Mouse (Mus musculus): ENCODE results near the gene Chst11. TPM values are rescaled to one million over a fixed set of nuclear protein-coding genes. Genes with fewer than 3 reads are reported as not detected.

Gene Chst11
- polyA plus RNA-seq, 1 experiment = 21.1 TPM

GRCm38 (mm10) chr10:83178661-83179060 lies 193.4 kb downstream of the Chst11 start:
- no peak overlapping the region for H3K27ac ChIP-seq (ENCODE audit: insufficient read depth, low read length)
- peak in 1 of 2 experiments; percentile 26 for DNase-seq

GRCm38 (mm10) chr10:83181831-83182572 lies 196.7 kb downstream of the Chst11 start:
- 26% methylated on average over 15 of the region's 15 CpGs for WGBS
- H3K4me1 ChIP-seq (ENCODE audit: control insufficient read depth, insufficient read depth, low read length) = peaks cover 43% of the 10 kb centered on the region
- peak; percentile 77 to 80 for DNase-seq
- no peak overlapping the region for H3K4me3 ChIP-seq (replicated peaks; ENCODE audit: insufficient read depth, low read depth, low read length)
- TF ChIP-seq POLR2A (IDR thresholded peaks at IDR 0.05; ENCODE audit: borderline replicate concordance, insufficient read depth, low read length) (no peak), CTCF (IDR thresholded peaks at IDR 0.05; ENCODE audit: borderline replicate concordance, insufficient read depth, low read depth, low read length) (no peak)
- no peaks in the 10 kb centered on the region for H3K27me3 ChIP-seq (ENCODE audit: control insufficient read depth, insufficient read depth, low read length)
- H3K27ac ChIP-seq (ENCODE audit: insufficient read depth, low read length) = peak overlapping the region; percentile 49

More at GRCm38 (mm10) chr10:83178661-83179060, 193.4 kb downstream of the Chst11 start:
- no peak overlapping the region for H3K4me3 ChIP-seq (replicated peaks; ENCODE audit: insufficient read depth, low read depth, low read length)
- H3K27me3 ChIP-seq (ENCODE audit: control insufficient read depth, insufficient read depth, low read length) = no peaks in the 10 kb centered on the region
- TF ChIP-seq CTCF (IDR thresholded peaks at IDR 0.05; ENCODE audit: borderline replicate concordance, insufficient read depth, low read depth, low read length) (no peak), POLR2A (IDR thresholded peaks at IDR 0.05; ENCODE audit: borderline replicate concordance, insufficient read depth, low read length) (no peak)
- 5% methylated on average over 1 of the region's 1 CpGs for WGBS
- H3K4me1 ChIP-seq (ENCODE audit: control insufficient read depth, insufficient read depth, low read length) = peaks cover 31% of the 10 kb centered on the region

- Histone ChIP-seq H3K27me3 (ENCODE audit: control insufficient read depth, insufficient read depth, low read length) (no peaks in the 10 kb centered on the region), H3K27ac (ENCODE audit: insufficient read depth, low read length) (peak overlapping the region; percentile 49)
- WGBS = 31% methylated on average over 8 of the region's 8 CpGs
Measured at GRCm38 (mm10) chr10:83182573-83182960, 197.3 kb downstream of the Chst11 start.

GRCm38 (mm10) chr10:83183634-83184479 lies 198.6 kb downstream of the Chst11 start:
- peaks cover 40% of the 10 kb centered on the region for H3K4me1 ChIP-seq (ENCODE audit: control insufficient read depth, insufficient read depth, low read length)
- no peaks in the 10 kb centered on the region for H3K27me3 ChIP-seq (ENCODE audit: control insufficient read depth, insufficient read depth, low read length)
- H3K27ac ChIP-seq (ENCODE audit: insufficient read depth, low read length) = peak overlapping the region; percentile 16
- DNase-seq = no peak
- TF ChIP-seq CTCF (IDR thresholded peaks at IDR 0.05; ENCODE audit: borderline replicate concordance, insufficient read depth, low read depth, low read length) = no peak
- TF ChIP-seq POLR2A (IDR thresholded peaks at IDR 0.05; ENCODE audit: borderline replicate concordance, insufficient read depth, low read length) = no peak
- 63% methylated on average over 12 of the region's 12 CpGs for WGBS
- no peak overlapping the region for H3K4me3 ChIP-seq (replicated peaks; ENCODE audit: insufficient read depth, low read depth, low read length)

More at GRCm38 (mm10) chr10:83182573-83182960, 197.3 kb downstream of the Chst11 start:
- peak; percentile 74 to 83 for DNase-seq
- Histone ChIP-seq H3K4me3 (replicated peaks; ENCODE audit: insufficient read depth, low read depth, low read length) (no peak overlapping the region), H3K4me1 (ENCODE audit: control insufficient read depth, insufficient read depth, low read length) (peaks cover 43% of the 10 kb centered on the region)
- peak; percentile 81 for TF ChIP-seq CTCF (IDR thresholded peaks at IDR 0.05; ENCODE audit: borderline replicate concordance, insufficient read depth, low read depth, low read length)
- TF ChIP-seq POLR2A (IDR thresholded peaks at IDR 0.05; ENCODE audit: borderline replicate concordance, insufficient read depth, low read length) = no peak

GRCm38 (mm10) chr10:83184480-83185069 lies 199.3 kb downstream of the Chst11 start:
- WGBS = 22% methylated on average over 7 of the region's 7 CpGs
- peak; percentile 54 to 57 for DNase-seq
- Histone ChIP-seq H3K4me3 (replicated peaks; ENCODE audit: insufficient read depth, low read depth, low read length) (no peak overlapping the region), H3K27ac (ENCODE audit: insufficient read depth, low read length) (peak overlapping the region; percentile 25; the same call in 1 of the 2 replicates), H3K27me3 (ENCODE audit: control insufficient read depth, insufficient read depth, low read length) (no peaks in the 10 kb centered on the region), H3K4me1 (ENCODE audit: control insufficient read depth, insufficient read depth, low read length) (peaks cover 39% of the 10 kb centered on the region)
- TF ChIP-seq CTCF (IDR thresholded peaks at IDR 0.05; ENCODE audit: borderline replicate concordance, insufficient read depth, low read depth, low read length) = no peak
- no peak for TF ChIP-seq POLR2A (IDR thresholded peaks at IDR 0.05; ENCODE audit: borderline replicate concordance, insufficient read depth, low read length)

- H3K4me3 ChIP-seq (replicated peaks; ENCODE audit: insufficient read depth, low read depth, low read length) = no peak overlapping the region
- no peak overlapping the region for H3K27ac ChIP-seq (ENCODE audit: insufficient read depth, low read length)
- H3K4me1 ChIP-seq (ENCODE audit: control insufficient read depth, insufficient read depth, low read length) = peaks cover 39% of the 10 kb centered on the region
- no peak for DNase-seq
- H3K27me3 ChIP-seq (ENCODE audit: control insufficient read depth, insufficient read depth, low read length) = no peaks in the 10 kb centered on the region
- 95% methylated on average over 6 of the region's 6 CpGs for WGBS
- no peak for TF ChIP-seq CTCF (IDR thresholded peaks at IDR 0.05; ENCODE audit: borderline replicate concordance, insufficient read depth, low read depth, low read length)
- TF ChIP-seq POLR2A (IDR thresholded peaks at IDR 0.05; ENCODE audit: borderline replicate concordance, insufficient read depth, low read length) = no peak
Measured at GRCm38 (mm10) chr10:83185121-83185520, 199.8 kb downstream of the Chst11 start.

- TF ChIP-seq CTCF (IDR thresholded peaks at IDR 0.05; ENCODE audit: borderline replicate concordance, insufficient read depth, low read depth, low read length) = no peak
- TF ChIP-seq POLR2A (IDR thresholded peaks at IDR 0.05; ENCODE audit: borderline replicate concordance, insufficient read depth, low read length) = no peak
- peaks cover 36% of the 10 kb centered on the region for H3K4me1 ChIP-seq (ENCODE audit: control insufficient read depth, insufficient read depth, low read length)
- no peaks in the 10 kb centered on the region for H3K27me3 ChIP-seq (ENCODE audit: control insufficient read depth, insufficient read depth, low read length)
- 94% methylated on average over 8 of the region's 8 CpGs for WGBS
- H3K4me3 ChIP-seq (replicated peaks; ENCODE audit: insufficient read depth, low read depth, low read length) = no peak overlapping the region
- no peak for DNase-seq
- H3K27ac ChIP-seq (ENCODE audit: insufficient read depth, low read length) = no peak overlapping the region
Measured at GRCm38 (mm10) chr10:83186167-83186566, 200.9 kb downstream of the Chst11 start.
